Mouse (Mus musculus) testis, adult 2 months (tissue): ENCODE measurements at regions not wholly inside any gene's neighbourhood (a gene's known extent, or its start where the extent isn't known, plus 50 kb on each side); places are given as distances from the start of the nearest gene placed in this dataset.

Experiments
- CTCF ChIP-seq: fragments of 200-500 bp; IDR thresholded peaks from 2 replicates; pipeline ENCODE4 v1.5.1; 2012; ENCODE audit warnings: low read depth, mild to moderate bottlenecking, inconsistent platforms, low read length, moderate library complexity; ENCODE audit not compliant: control insufficient read depth, insufficient read depth, insufficient replicate concordance
- POLR2A ChIP-seq: fragments of 200-500 bp; IDR thresholded peaks from 2 replicates; pipeline ENCODE4 v1.6.1; 2012; ENCODE audit warnings: low read depth, mild to moderate bottlenecking, inconsistent platforms, low read length, moderate library complexity; ENCODE audit not compliant: control insufficient read depth

GRCm38 (mm10) chr10:126122504-126122903, 156.5 kb downstream of the Lrig3 start:
- TF ChIP-seq CTCF = no peak
- no peak for TF ChIP-seq POLR2A
